Mouse (Mus musculus) MEL (cell line): ENCODE results near the gene Fam166b. TPM values are rescaled to one million over a fixed set of nuclear protein-coding genes. Genes with fewer than 3 reads are reported as not detected.

Source experiments
- DNase-seq: peaks from one replicate; pipeline ENCODE4 v3.0.0; 2011; ENCODE audit warnings: low read depth, low spot score
- H3K27ac ChIP-seq: 2 replicates; pipeline ENCODE4 v1.5.1; 2012; ENCODE audit warnings: low read depth, mild to moderate bottlenecking, control low read depth, low read length, moderate library complexity; ENCODE audit not compliant: control insufficient read depth
- H3K27me3 ChIP-seq, 2 experiments: fragments of 150-350 bp in 1 of 2; sonication (generic) in 1 of 2; 2 replicates each; pipeline ENCODE4 v1.6.1; 2012; ENCODE audit warnings: low read length in 2 of 2, mild to moderate bottlenecking in 2 of 2, improper control_type of control experiment in 1 of 2, moderate library complexity in 1 of 2; ENCODE audit not compliant: insufficient read depth in 2 of 2, control insufficient read depth in 1 of 2
- H3K36me3 ChIP-seq, 2 experiments: 2 replicates each; pipeline ENCODE4 v1.6.1; 2012 to 2014; ENCODE audit warnings: low read length in 2 of 2, improper control_type of control experiment in 1 of 2, inconsistent platforms in 1 of 2, mild to moderate bottlenecking in 1 of 2; ENCODE audit not compliant: insufficient read depth in 2 of 2, control insufficient read depth in 1 of 2
- H3K4me1 ChIP-seq, 2 experiments: fragments of 150-350 bp in 1 of 2; sonication (generic) in 1 of 2; 2 replicates each; pipeline ENCODE4 v1.6.1; 2012; ENCODE audit warnings: low read length in 2 of 2, improper control_type of control experiment in 1 of 2, mild to moderate bottlenecking in 1 of 2; ENCODE audit not compliant: insufficient read depth in 2 of 2, control insufficient read depth in 1 of 2
- H3K4me3 ChIP-seq, 2 experiments: fragments of 150-350 bp in 1 of 2; sonication (generic) in 1 of 2; 2 replicates each; pipeline ENCODE4 v1.5.1; 2012; ENCODE audit warnings: low read depth in 2 of 2, low read length in 2 of 2, mild to moderate bottlenecking in 2 of 2, moderate library complexity in 2 of 2, control low read depth in 1 of 2, improper control_type of control experiment in 1 of 2; ENCODE audit not compliant: control insufficient read depth in 1 of 2, insufficient read depth in 1 of 2
- H3K79me2 ChIP-seq: 2 replicates; pipeline ENCODE4 v1.6.1; 2012; ENCODE audit warnings: mild to moderate bottlenecking, low read length, moderate library complexity; ENCODE audit not compliant: control insufficient read depth, poor library complexity, insufficient read depth
- H3K9ac ChIP-seq: 2 replicates; pipeline ENCODE4 v1.6.1; 2012; ENCODE audit warnings: low read depth, mild to moderate bottlenecking, control low read depth, low read length, moderate library complexity; ENCODE audit not compliant: control insufficient read depth, poor library complexity, severe bottlenecking
- H3K9me3 ChIP-seq: fragments of 150-350 bp; sonication (generic); replicated peaks from 2 replicates; pipeline ENCODE4 v1.6.1; 2012; ENCODE audit warnings: mild to moderate bottlenecking, low read length, improper control_type of control experiment, moderate library complexity; ENCODE audit not compliant: insufficient read depth
- BHLHE40 ChIP-seq: IDR thresholded peaks from 2 replicates; pipeline ENCODE4 v1.6.1; 2012; ENCODE audit warnings: low read depth, mild to moderate bottlenecking, inconsistent platforms, low read length, improper control_type of control experiment, borderline replicate concordance
- CHD1 ChIP-seq: IDR thresholded peaks from 2 replicates; pipeline ENCODE4 v1.6.1; 2012; ENCODE audit warnings: low read depth, mild to moderate bottlenecking, inconsistent platforms, low read length, improper control_type of control experiment
- CTCF ChIP-seq, 3 experiments: IDR thresholded peaks in 2 of 3; conservative IDR thresholded peaks in 1 of 3; 2 replicates each; pipeline ENCODE4 v1.5.1; 2011 to 2012; ENCODE audit warnings: low read length in 3 of 3, low read depth in 2 of 3, mild to moderate bottlenecking in 2 of 3, improper control_type of control experiment in 1 of 3, inconsistent platforms in 1 of 3, mixed read lengths in 1 of 3, moderate library complexity in 1 of 3; ENCODE audit not compliant: control insufficient read depth in 1 of 3, insufficient read depth in 1 of 3, poor library complexity in 1 of 3, severe bottlenecking in 1 of 3
- ELF1 ChIP-seq: IDR thresholded peaks from 2 replicates; pipeline ENCODE4 v1.6.1; 2014; ENCODE audit warnings: low read depth, mild to moderate bottlenecking, inconsistent platforms, low read length, improper control_type of control experiment, moderate library complexity
- GABPA ChIP-seq: IDR thresholded peaks from 2 replicates; pipeline ENCODE4 v1.6.1; 2012; ENCODE audit warnings: low read depth, mild to moderate bottlenecking, inconsistent platforms, low read length, improper control_type of control experiment, moderate library complexity
- GATA1 ChIP-seq: IDR thresholded peaks from 2 replicates; pipeline ENCODE4 v1.6.1; 2011; ENCODE audit warnings: low read depth, low read length, improper control_type of control experiment
- MXI1 ChIP-seq: IDR thresholded peaks from 2 replicates; pipeline ENCODE4 v1.6.1; 2011; ENCODE audit warnings: mild to moderate bottlenecking, low read depth, low read length, improper control_type of control experiment
- MYB ChIP-seq: IDR thresholded peaks from 2 replicates; pipeline ENCODE4 v1.6.1; 2011; ENCODE audit warnings: mild to moderate bottlenecking, low read depth, low read length, improper control_type of control experiment
- MYC ChIP-seq: IDR thresholded peaks from 2 replicates; pipeline ENCODE4 v1.6.1; 2011; ENCODE audit warnings: low read depth, mild to moderate bottlenecking, low read length, improper control_type of control experiment, moderate library complexity
- POLR2AphosphoS2 ChIP-seq: IDR thresholded peaks from 2 replicates; pipeline ENCODE4 v1.6.1; 2011; ENCODE audit warnings: low read length, improper control_type of control experiment
- POLR2AphosphoS5 ChIP-seq: IDR thresholded peaks from 2 replicates; pipeline ENCODE4 v1.6.1; 2012; ENCODE audit warnings: low read depth, borderline replicate concordance, mild to moderate bottlenecking, inconsistent platforms, low read length, moderate library complexity, mixed read lengths
- RAD21 ChIP-seq: IDR thresholded peaks from 2 replicates; pipeline ENCODE4 v1.6.1; 2011; ENCODE audit warnings: mild to moderate bottlenecking, low read depth, low read length, improper control_type of control experiment
- SIN3A ChIP-seq: IDR thresholded peaks from 2 replicates; pipeline ENCODE4 v1.6.1; 2012; ENCODE audit warnings: low read length, improper control_type of control experiment, inconsistent platforms
- SMC3 ChIP-seq: IDR thresholded peaks from 2 replicates; pipeline ENCODE4 v1.6.1; 2011; ENCODE audit warnings: low read depth, low read length, improper control_type of control experiment
- TAL1 ChIP-seq: IDR thresholded peaks from 2 replicates; pipeline ENCODE4 v1.6.1; 2012; ENCODE audit warnings: mild to moderate bottlenecking, inconsistent platforms, low read length, moderate library complexity, mixed read lengths
- TCF12 ChIP-seq: IDR thresholded peaks from 2 replicates; pipeline ENCODE4 v1.6.1; 2014; ENCODE audit warnings: low read depth, mild to moderate bottlenecking, inconsistent platforms, low read length, improper control_type of control experiment, moderate library complexity
- UBTF ChIP-seq: IDR thresholded peaks from 2 replicates; pipeline ENCODE4 v1.6.1; 2012; ENCODE audit warnings: low read depth, mild to moderate bottlenecking, inconsistent platforms, low read length, improper control_type of control experiment, moderate library complexity, borderline replicate concordance; ENCODE audit not compliant: insufficient read depth
- ZKSCAN1 ChIP-seq: IDR thresholded peaks from 2 replicates; pipeline ENCODE4 v1.6.1; 2012; ENCODE audit warnings: low read depth, mild to moderate bottlenecking, inconsistent platforms, low read length, improper control_type of control experiment, moderate library complexity
- ZMIZ1 ChIP-seq: IDR thresholded peaks from 2 replicates; pipeline ENCODE4 v1.6.1; 2012; ENCODE audit warnings: low read depth, mild to moderate bottlenecking, inconsistent platforms, low read length, improper control_type of control experiment, moderate library complexity
- polyA plus RNA-seq, 2 experiments: library from polyadenylated mRNA; stranded (reverse) in 1 of 2; unstranded in 1 of 2; fragments of >175 nt in 1 of 2; fragments of >200 nt in 1 of 2; gene quantifications; 2 replicates each; pipeline versions ENCODE4 v1.2.1 to v1.2.4; 2012; ENCODE audit warnings: low replicate concordance in 2 of 2, low read depth in 1 of 2; ENCODE audit not compliant: insufficient read length in 2 of 2, insufficient read depth in 1 of 2, missing spikeins in 1 of 2
- total RNA-seq: library from RNA; depleted of rRNA; stranded (reverse); fragments of 300-350 nt; gene quantifications from 2 replicates; pipeline ENCODE4 v1.2.3, GENCODE M21; 2012

The Fam166b gene
- total and polyA plus RNA-seq, 3 experiments, result not detected

DNA sequence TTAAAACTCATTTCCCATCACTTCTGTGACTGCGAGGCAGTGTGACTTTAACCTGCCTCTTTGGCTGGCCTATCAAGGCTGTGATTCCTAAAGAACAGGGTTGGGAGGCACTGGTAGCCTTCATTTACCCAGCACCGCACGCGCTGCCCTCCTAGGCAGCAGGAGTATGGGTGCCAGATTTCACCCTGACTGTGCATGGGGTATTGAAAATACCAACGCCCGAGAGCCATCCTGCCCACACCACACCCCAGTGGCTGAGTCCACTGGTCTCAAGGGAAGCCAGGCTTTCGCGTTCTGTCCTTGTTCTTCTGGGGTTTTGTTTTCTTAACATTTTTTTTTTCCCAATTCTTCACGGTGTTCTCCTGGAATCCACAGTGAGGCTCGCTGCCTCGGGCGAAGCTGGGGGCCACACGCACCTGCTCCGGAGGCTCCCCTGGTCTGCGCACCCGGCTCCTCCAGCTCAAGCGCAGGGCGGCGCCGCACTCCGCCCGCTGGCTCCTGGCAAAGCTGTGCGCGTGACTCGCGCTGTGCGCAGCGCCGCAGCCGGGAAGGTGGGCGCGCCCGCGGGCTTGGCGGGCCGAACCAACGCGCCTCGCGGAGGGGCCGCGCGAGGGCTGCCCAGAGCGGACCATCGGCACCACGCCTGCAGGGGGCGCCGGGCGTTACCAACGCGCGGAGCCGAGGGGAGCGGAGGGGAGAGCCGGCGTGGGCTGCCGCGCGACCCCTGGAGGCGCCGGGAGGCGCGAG, 47.4 kb downstream of the Fam166b start, which contains the start of gene Rusc2 (continued):
- TF ChIP-seq BHLHE40 (peak; percentile 39; the same call in 1 of the 2 replicates), RAD21 (no peak), CTCF (IDR thresholded peaks at IDR 0.05 in 2 of 3, conservative IDR thresholded peaks at IDR 0.05 in 1 of 3; ENCODE audit: control insufficient read depth in 1 of 3, insufficient read depth in 1 of 3, low read depth in 2 of 3, low read length in 3 of 3, poor library complexity in 1 of 3, severe bottlenecking in 1 of 3) (peak in 2 of 3 experiments; percentile 21 to 43; a peak in 3 of 6 replicates), CHD1 (peak; percentile 88; the same call in 1 of the 2 replicates)

DNA sequence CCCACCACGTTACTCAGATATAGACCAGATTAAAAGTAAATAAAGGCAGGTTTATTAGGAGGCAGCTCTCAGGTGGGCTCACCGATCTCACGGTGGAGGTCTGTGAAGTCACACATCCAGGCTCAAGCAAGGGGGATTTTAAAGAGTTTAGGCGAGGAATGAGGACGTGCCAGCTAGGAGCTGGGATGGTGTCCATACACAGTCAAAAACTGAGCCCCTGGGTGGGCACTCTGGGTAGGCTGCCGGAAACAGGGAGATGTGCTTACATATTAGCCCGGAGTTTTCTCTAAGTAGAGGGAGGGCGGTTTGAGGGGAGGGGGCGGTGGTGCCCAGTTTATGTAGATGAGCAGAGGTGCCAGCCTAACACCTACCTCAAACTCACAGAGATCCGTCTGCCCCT, 48.0 kb downstream of the Fam166b start:
- Histone ChIP-seq H3K4me3 (peak overlapping the region; percentile 61 to 94), H3K36me3 (peaks cover 0 to 15% of the 10 kb centered on the region in 2 experiments; a peak in 2 of 4 replicates)
- TF ChIP-seq RAD21 (no peak), POLR2AphosphoS2 (no peak), GABPA (no peak), ZMIZ1 (no peak), SMC3 (no peak), TAL1 (no peak), TCF12 (no peak), BHLHE40 (no peak), MYC (no peak), MXI1 (no peak), POLR2AphosphoS5 (no peak), SIN3A (no peak), ZKSCAN1 (no peak), ELF1 (no peak), CHD1 (no peak), GATA1 (no peak), UBTF (no peak), MYB (no peak)
- TF ChIP-seq, all 39 proteins: peak for 0
- Histone ChIP-seq H3K27ac (no peak overlapping the region), H3K79me2 (0 out of 2 replicates have a peak, but pooled peaks cover 1% of the 10 kb centered on the region), H3K9me3 (no peaks in the 10 kb centered on the region), H3K9ac (no peak overlapping the region), H3K4me1 (peaks cover 11 to 18% of the 10 kb centered on the region in 2 experiments), H3K27me3 (no peaks in the 10 kb centered on the region)
- DNase-seq, result no peak
